Mouse (Mus musculus) spleen, postnatal 14 days (tissue): ENCODE results near the gene Gm7954.
"Not testable (repeated sequence)": the region's sequence is repeated elsewhere in the genome, so short reads cannot be mapped to it uniquely, and the experiment has no call there.

Experiments
- DNase-seq, 2 experiments: peaks; one replicate each; pipeline ENCODE4 v3.0.0; 2021 to 2022; ENCODE audit warnings: low spot score in 2 of 2

Gene Gm7954

GRCm38 (mm10) chr14:41453418-41453817 lies at the start of gene Gm7954:
Gm7954 (minus strand) TSS chr14:41453518.
- DNase-seq = not testable (repeated sequence)

GRCm38 (mm10) chr14:41489385-41489784 lies 36.1 kb upstream of the Gm7954 start, which contains the start of gene Gm3486:
Gm3486 (minus strand) TSS chr14:41489485.
- not testable (repeated sequence) for DNase-seq

- not testable (repeated sequence) for DNase-seq
Measured at GRCm38 (mm10) chr14:41425393-41426075, 27.8 kb downstream of the Gm7954 start.

- not testable (repeated sequence) for DNase-seq
Measured at GRCm38 (mm10) chr14:41424694-41425093, 28.6 kb downstream of the Gm7954 start.

GRCm38 (mm10) chr14:41408181-41408580 lies 45.1 kb downstream of the Gm7954 start, which contains the start of gene Gm6482:
Gm6482 (minus strand) TSS chr14:41408281.
- not testable (repeated sequence) for DNase-seq
